Mouse (Mus musculus) liver, adult (tissue): ENCODE measurements around the gene Slc5a5.

ENCODE experiments used
- GATA4 ChIP-seq: IDR thresholded peaks from 2 replicates; pipeline ENCODE4 v1.6.1; 2014; ENCODE audit warnings: mild to moderate bottlenecking, low read length; ENCODE audit not compliant: insufficient replicate concordance

Slc5a5 gene

GRCm38 (mm10) chr8:70892022-70892895 is at the start of gene Slc5a5:
TSS of gene Slc5a5 (minus strand) at chr8:70892757.
- TF ChIP-seq GATA4 = no peak

GRCm38 (mm10) chr8:70941478-70941877 is 48.9 kb upstream of the Slc5a5 start:
- TF ChIP-seq GATA4 = no peak

- TF ChIP-seq GATA4 = no peak
Measured at GRCm38 (mm10) chr8:70937200-70937599, 44.6 kb upstream of the Slc5a5 start.

- no peak for TF ChIP-seq GATA4
Measured at GRCm38 (mm10) chr8:70934786-70935185, 42.2 kb upstream of the Slc5a5 start.

- TF ChIP-seq GATA4 = no peak
Measured at GRCm38 (mm10) chr8:70933036-70933435, 40.5 kb upstream of the Slc5a5 start.

GRCm38 (mm10) chr8:70931731-70932130 is 39.2 kb upstream of the Slc5a5 start:
- TF ChIP-seq GATA4 = no peak

GRCm38 (mm10) chr8:70928778-70929322 is 36.3 kb upstream of the Slc5a5 start:
- no peak for TF ChIP-seq GATA4

GRCm38 (mm10) chr8:70928096-70928495 is 35.5 kb upstream of the Slc5a5 start:
- TF ChIP-seq GATA4 = no peak

GRCm38 (mm10) chr8:70926396-70926795 is 33.8 kb upstream of the Slc5a5 start:
- TF ChIP-seq GATA4 = no peak

- no peak for TF ChIP-seq GATA4
Measured at GRCm38 (mm10) chr8:70925754-70926153, 33.2 kb upstream of the Slc5a5 start.

- TF ChIP-seq GATA4 = no peak
Measured at GRCm38 (mm10) chr8:70924151-70924550, 31.6 kb upstream of the Slc5a5 start.

GRCm38 (mm10) chr8:70920049-70920922 is 27.7 kb upstream of the Slc5a5 start:
- no peak for TF ChIP-seq GATA4

- no peak for TF ChIP-seq GATA4
Measured at GRCm38 (mm10) chr8:70914704-70915103, 22.1 kb upstream of the Slc5a5 start.

- no peak for TF ChIP-seq GATA4
Measured at GRCm38 (mm10) chr8:70913523-70913922, 21.0 kb upstream of the Slc5a5 start.

- TF ChIP-seq GATA4 = no peak
Measured at GRCm38 (mm10) chr8:70912955-70913354, 20.4 kb upstream of the Slc5a5 start.

GRCm38 (mm10) chr8:70911596-70911995 is 19.0 kb upstream of the Slc5a5 start:
- TF ChIP-seq GATA4 = no peak
